Mouse (Mus musculus) skeletal muscle tissue, postnatal 0 days (tissue): ENCODE data around the gene Slco6c1. TPM values are rescaled to one million over a fixed set of nuclear protein-coding genes. Genes with fewer than 3 reads are reported as not detected.

Experiments
- polyA plus RNA-seq: library from polyadenylated mRNA; unstranded; fragments of >200 nt; fragmentation: Nextera tagmentation; extraction: Ambion mirVana; gene quantifications from 2 replicates; pipeline ENCODE4 v1.2.1, GENCODE M21; 2015

The Slco6c1 gene
- polyA plus RNA-seq = not detected in 2 replicates

GRCm38 (mm10) chr1:97128201-97128600, at the start of gene Slco6c1:
Slco6c1 (minus strand) TSS chr1:97128301.

